Mouse (Mus musculus) stomach, embryonic 14.5 days (tissue): Measurements from ENCODE around the gene Cdk2. TPM values are rescaled to one million over a fixed set of nuclear protein-coding genes. Genes with fewer than 3 reads are reported as not detected.
"Not testable (repeated sequence)": the region's sequence is repeated elsewhere in the genome, so short reads cannot be mapped to it uniquely, and the experiment has no call there.

ENCODE experiments used
- ATAC-seq: fragments of 200-750 bp; cut with Nextera tagmentation; 2 replicates; pipeline ENCODE4 v1.8.0; 2017; ENCODE audit warnings: low read depth, moderate TSS enrichment; ENCODE audit not compliant: insufficient number of reproducible peaks, insufficient read depth, low FRiP score
- H3K27ac ChIP-seq: fragments of 300-500 bp; sonication (generic); 2 replicates; pipeline ENCODE4 v1.5.1; 2014; ENCODE audit warnings: mild to moderate bottlenecking, low read length, moderate library complexity, mixed read lengths
- H3K27me3 ChIP-seq: fragments of 300-500 bp; sonication (generic); 2 replicates; pipeline ENCODE4 v1.6.1; 2014; ENCODE audit warnings: low read length, control low read depth, mixed read lengths; ENCODE audit not compliant: control insufficient read depth, insufficient read depth
- H3K36me3 ChIP-seq: fragments of 300-500 bp; sonication (generic); 2 replicates; pipeline ENCODE4 v1.6.1; 2014; ENCODE audit warnings: mild to moderate bottlenecking, control low read depth, low read length, moderate library complexity, mixed read lengths; ENCODE audit not compliant: control insufficient read depth, insufficient read depth
- H3K4me1 ChIP-seq: fragments of 300-500 bp; sonication (generic); 2 replicates; pipeline ENCODE4 v1.6.1; 2014; ENCODE audit warnings: low read length, control low read depth, mixed read lengths; ENCODE audit not compliant: control insufficient read depth, insufficient read depth
- H3K4me2 ChIP-seq: fragments of 300-500 bp; sonication (generic); replicated peaks from 2 replicates; pipeline ENCODE4 v1.6.1; 2014; ENCODE audit warnings: low read depth, low read length, control low read depth
- H3K4me3 ChIP-seq: fragments of 300-500 bp; sonication (generic); 2 replicates; pipeline ENCODE4 v1.5.1; 2014; ENCODE audit warnings: low read depth, low read length, control low read depth
- H3K9ac ChIP-seq: fragments of 300-500 bp; sonication (generic); replicated peaks from 2 replicates; pipeline ENCODE4 v1.6.1; 2014; ENCODE audit warnings: low read depth, mild to moderate bottlenecking, control low read depth, low read length, moderate library complexity, mixed read lengths
- H3K9me3 ChIP-seq: fragments of 300-500 bp; sonication (generic); 2 replicates; pipeline ENCODE4 v1.6.1; 2016; ENCODE audit warnings: low read depth, low read length, control low read depth; ENCODE audit not compliant: control insufficient read depth
- WGBS: fragments of 180-500 bp; shearing (Covaris S2); extraction: QIAGEN DNeasy Blood & Tissue Kit; methylation state at CpG from one replicate; pipeline ENCODE4 v1.1.7; 2014; 5-methylcytosine and 5-hydroxymethylcytosine counted together
- polyA plus RNA-seq: library from polyadenylated mRNA; unstranded; fragments of >200 nt; fragmentation: Nextera tagmentation; extraction: Ambion mirVana; gene quantifications from 2 replicates; pipeline ENCODE4 v1.2.1, GENCODE M21; 2014

Gene Cdk2
- polyA plus RNA-seq, 1 experiment from 2014 or later: 90.3 TPM

- Histone ChIP-seq H3K27me3 (no peaks in the 10 kb centered on the region), H3K9me3 (no peaks in the 10 kb centered on the region), H3K4me2 (peak overlapping the region; percentile 86), H3K4me3 (peak overlapping the region; percentile 63), H3K4me1 (peaks cover 18% of the 10 kb centered on the region), H3K9ac (peak overlapping the region; percentile 57), H3K36me3 (no peaks in the 10 kb centered on the region), H3K27ac (peak overlapping the region; percentile 55; the same call in 1 of the 2 replicates)
- ATAC-seq: peak; percentile 61
- under 1% methylated on average over 37 of the region's 37 CpGs for WGBS
Observed at GRCm38 (mm10) chr10:128743791-128744191, 39.0 kb upstream of the Cdk2 start.

- Histone ChIP-seq H3K4me3 (peak overlapping the region; percentile 63), H3K4me2 (peak overlapping the region; percentile 86), H3K9ac (peak overlapping the region; percentile 57; the same call in 1 of the 2 replicates), H3K9me3 (no peaks in the 10 kb centered on the region), H3K27me3 (no peaks in the 10 kb centered on the region), H3K27ac (no peak overlapping the region; the same call in 1 of the 2 replicates), H3K4me1 (peaks cover 18% of the 10 kb centered on the region), H3K36me3 (no peaks in the 10 kb centered on the region)
- no peak for ATAC-seq
- WGBS: 6% methylated on average over 7 of the region's 7 CpGs
Observed at GRCm38 (mm10) chr10:128743235-128743634, 38.4 kb upstream of the Cdk2 start.

- no peak overlapping the region for H3K27ac ChIP-seq
- ATAC-seq: no peak
Observed at GRCm38 (mm10) chr10:128742616-128743015, 37.8 kb upstream of the Cdk2 start.

GRCm38 (mm10) chr10:128740296-128740695 is 35.5 kb upstream of the Cdk2 start:
- no peaks in the 10 kb centered on the region for H3K36me3 ChIP-seq
- H3K9ac ChIP-seq: no peak overlapping the region
- no peaks in the 10 kb centered on the region for H3K9me3 ChIP-seq
- no peak for ATAC-seq
- peaks cover 15% of the 10 kb centered on the region for H3K4me1 ChIP-seq
- 48% methylated on average over 2 of the region's 2 CpGs for WGBS
- H3K4me2 ChIP-seq: no peak overlapping the region
- H3K27ac ChIP-seq: no peak overlapping the region
- H3K4me3 ChIP-seq: no peak overlapping the region
- H3K27me3 ChIP-seq: no peaks in the 10 kb centered on the region

More at GRCm38 (mm10) chr10:128742616-128743015, 37.8 kb upstream of the Cdk2 start:
- no peak overlapping the region for H3K9ac ChIP-seq
- H3K9me3 ChIP-seq: no peaks in the 10 kb centered on the region
- H3K36me3 ChIP-seq: no peaks in the 10 kb centered on the region
- whole genome bisulfite sequencing: 26% methylated on average over 4 of the region's 4 CpGs
- no peaks in the 10 kb centered on the region for H3K27me3 ChIP-seq
- H3K4me3 ChIP-seq: peak overlapping the region; percentile 63
- peak overlapping the region; percentile 86 for H3K4me2 ChIP-seq
- peaks cover 18% of the 10 kb centered on the region for H3K4me1 ChIP-seq

- no peak overlapping the region for H3K4me3 ChIP-seq
- WGBS: 5% methylated on average over 15 of the region's 15 CpGs
- no peaks in the 10 kb centered on the region for H3K9me3 ChIP-seq
- no peak overlapping the region for H3K27ac ChIP-seq
- peaks cover 3% of the 10 kb centered on the region; the same call in 1 of the 2 replicates for H3K36me3 ChIP-seq
- no peaks in the 10 kb centered on the region for H3K4me1 ChIP-seq
- H3K4me2 ChIP-seq: peak overlapping the region; percentile 35
- H3K9ac ChIP-seq: no peak overlapping the region
- 0 out of 2 replicates have a peak, but pooled peaks have one; percentile 42 for ATAC-seq
- no peaks in the 10 kb centered on the region for H3K27me3 ChIP-seq
Observed at GRCm38 (mm10) chr10:128737435-128737834, 32.6 kb upstream of the Cdk2 start.

GRCm38 (mm10) chr10:128731992-128732391 is 27.2 kb upstream of the Cdk2 start:
- no peak overlapping the region for H3K27ac ChIP-seq
- no peak for ATAC-seq
- no peak overlapping the region for H3K4me2 ChIP-seq
- H3K9ac ChIP-seq: no peak overlapping the region
- peaks cover 3% of the 10 kb centered on the region; the same call in 1 of the 2 replicates for H3K36me3 ChIP-seq
- no peaks in the 10 kb centered on the region for H3K4me1 ChIP-seq
- no peak overlapping the region for H3K4me3 ChIP-seq
- no peaks in the 10 kb centered on the region for H3K9me3 ChIP-seq
- H3K27me3 ChIP-seq: no peaks in the 10 kb centered on the region

GRCm38 (mm10) chr10:128731002-128731433 is 26.2 kb upstream of the Cdk2 start:
- no peaks in the 10 kb centered on the region for H3K27me3 ChIP-seq
- no peak overlapping the region for H3K9ac ChIP-seq
- H3K27ac ChIP-seq: no peak overlapping the region
- no peak overlapping the region for H3K4me2 ChIP-seq
- no peaks in the 10 kb centered on the region for H3K9me3 ChIP-seq
- H3K36me3 ChIP-seq: peaks cover 3% of the 10 kb centered on the region; the same call in 1 of the 2 replicates
- H3K4me1 ChIP-seq: no peaks in the 10 kb centered on the region
- no peak for ATAC-seq
- no peak overlapping the region for H3K4me3 ChIP-seq
- 19% methylated on average over 10 of the region's 10 CpGs for WGBS

GRCm38 (mm10) chr10:128728059-128728458 is 23.2 kb upstream of the Cdk2 start:
- H3K9me3 ChIP-seq: no peaks in the 10 kb centered on the region
- H3K9ac ChIP-seq: no peak overlapping the region
- WGBS: 85% methylated on average over 5 of the region's 5 CpGs
- no peak overlapping the region for H3K27ac ChIP-seq
- ATAC-seq: no peak
- no peak overlapping the region for H3K4me3 ChIP-seq
- H3K4me1 ChIP-seq: no peaks in the 10 kb centered on the region
- no peaks in the 10 kb centered on the region for H3K27me3 ChIP-seq
- no peak overlapping the region for H3K4me2 ChIP-seq
- H3K36me3 ChIP-seq: peaks cover 3% of the 10 kb centered on the region; the same call in 1 of the 2 replicates

GRCm38 (mm10) chr10:128725466-128725865 is 20.6 kb upstream of the Cdk2 start:
- not testable (repeated sequence) for H3K4me2 ChIP-seq, H3K36me3 ChIP-seq, H3K4me1 ChIP-seq, H3K4me3 ChIP-seq, H3K27me3 ChIP-seq, H3K27ac ChIP-seq, H3K9ac ChIP-seq, H3K9me3 ChIP-seq, ATAC-seq
- WGBS: 90% methylated on average over 3 of the region's 4 CpGs
